Mouse (Mus musculus) hindbrain, postnatal 0 days (tissue): ENCODE data around the gene Hivep2. TPM values are rescaled to one million over a fixed set of nuclear protein-coding genes. Genes with fewer than 3 reads are reported as not detected.

ENCODE experiments used
- ATAC-seq: fragments of 200-750 bp; cut with Nextera tagmentation; 2 replicates; pipeline ENCODE4 v1.8.0; 2017; ENCODE audit warnings: mild to moderate bottlenecking, moderate TSS enrichment, moderate library complexity
- DNase-seq: peaks from one replicate; pipeline ENCODE4 v3.0.0-alpha.2; 2015; ENCODE audit warnings: low spot score
- H3K27ac ChIP-seq: fragments of 300-500 bp; sonication (generic); 2 replicates; pipeline ENCODE4 v1.5.1; 2014; ENCODE audit warnings: mild to moderate bottlenecking
- H3K27me3 ChIP-seq: fragments of 300-500 bp; sonication (generic); 2 replicates; pipeline ENCODE4 v1.6.1; 2014; ENCODE audit warnings: low read length, mixed read lengths; ENCODE audit not compliant: insufficient read depth
- H3K36me3 ChIP-seq: fragments of 300-500 bp; sonication (generic); 2 replicates; pipeline ENCODE4 v1.6.1; 2014; ENCODE audit warnings: low read length, mixed read lengths; ENCODE audit not compliant: insufficient read depth
- H3K4me1 ChIP-seq: fragments of 300-500 bp; sonication (generic); 2 replicates; pipeline ENCODE4 v1.6.1; 2014; ENCODE audit warnings: antibody characterized with exemption, low read length, mixed read lengths; ENCODE audit not compliant: insufficient read depth
- H3K4me2 ChIP-seq: fragments of 300-500 bp; sonication (generic); 2 replicates; pipeline ENCODE4 v1.6.1; 2014; ENCODE audit warnings: low read depth, mild to moderate bottlenecking, low read length, moderate library complexity, mixed read lengths
- H3K4me3 ChIP-seq: fragments of 300-500 bp; sonication (generic); 2 replicates; pipeline ENCODE4 v1.5.1; 2014; ENCODE audit warnings: low read length
- H3K9ac ChIP-seq: fragments of 300-500 bp; sonication (generic); replicated peaks from 2 replicates; pipeline ENCODE4 v1.6.1; 2014; ENCODE audit warnings: mild to moderate bottlenecking, low read length, moderate library complexity, mixed read lengths
- H3K9me3 ChIP-seq: fragments of 300-500 bp; sonication (generic); 2 replicates; pipeline ENCODE4 v1.6.1; 2016; ENCODE audit warnings: low read length, mixed read lengths
- CTCF ChIP-seq: IDR thresholded peaks from 2 replicates; pipeline ENCODE4 v1.5.1; 2016; ENCODE audit warnings: antibody characterized with exemption, control low read depth, low read depth
- WGBS: fragments of 180-500 bp; shearing (Covaris S2); extraction: QIAGEN DNeasy Blood & Tissue Kit; methylation state at CpG from one replicate; pipeline ENCODE4 v1.1.7; 2014; 5-methylcytosine and 5-hydroxymethylcytosine counted together
- polyA plus RNA-seq: library from polyadenylated mRNA; unstranded; fragments of >200 nt; fragmentation: Nextera tagmentation; extraction: Ambion mirVana; gene quantifications from 2 replicates; pipeline ENCODE4 v1.2.1, GENCODE M21; 2015
- total RNA-seq: library from RNA; depleted of rRNA; stranded (reverse); fragments of >200 nt; gene quantifications from 2 replicates; pipeline ENCODE4 v1.2.3, GENCODE M21; 2014

Hivep2 gene
- total and polyA plus RNA-seq, 2 experiments from 2014 or later: 13.6 to 43.5 TPM

DNA sequence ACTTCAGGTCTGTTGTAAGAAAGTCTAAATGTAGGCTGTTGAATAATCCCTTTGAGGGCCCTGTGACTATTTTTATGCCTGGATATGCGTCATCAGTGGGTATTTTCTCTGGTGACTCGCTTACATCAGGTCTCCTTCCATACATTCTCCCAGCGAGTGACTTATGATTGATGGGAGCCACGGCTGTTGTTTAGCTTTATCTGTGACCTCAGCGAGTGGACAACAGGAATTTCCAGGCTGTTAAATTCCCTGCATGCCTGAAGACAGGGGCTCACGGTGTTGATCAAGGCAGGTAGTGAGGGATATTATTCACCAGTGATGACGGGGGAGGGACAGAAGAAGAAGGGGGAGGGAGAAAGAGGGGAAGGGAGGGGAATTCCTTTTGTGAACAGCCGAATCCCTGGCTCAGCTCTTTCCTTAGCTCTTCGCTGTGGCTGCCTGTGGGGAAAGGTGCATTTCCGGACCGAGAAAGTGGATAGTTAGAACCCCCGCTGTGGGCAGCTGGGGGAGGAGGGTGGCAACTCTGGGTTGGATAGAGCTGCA, 52.0 kb downstream of the Hivep2 start:
- Histone ChIP-seq H3K27ac (peak overlapping the region; percentile 36; the same call in 1 of the 2 replicates), H3K4me2 (peak overlapping the region; percentile 55), H3K9me3 (no peaks in the 10 kb centered on the region), H3K4me3 (peak overlapping the region; percentile 33), H3K9ac (0 out of 2 replicates have a peak overlapping the region, but pooled peaks have one; percentile 19), H3K27me3 (no peaks in the 10 kb centered on the region), H3K36me3 (no peaks in the 10 kb centered on the region), H3K4me1 (peaks cover 11% of the 10 kb centered on the region)
- 6% methylated on average over 12 of the region's 12 CpGs for WGBS
- peak; percentile 70; the same call in 1 of the 2 replicates for ATAC-seq
- TF ChIP-seq CTCF: no peak
- peak; percentile 53 for DNase-seq

DNA sequence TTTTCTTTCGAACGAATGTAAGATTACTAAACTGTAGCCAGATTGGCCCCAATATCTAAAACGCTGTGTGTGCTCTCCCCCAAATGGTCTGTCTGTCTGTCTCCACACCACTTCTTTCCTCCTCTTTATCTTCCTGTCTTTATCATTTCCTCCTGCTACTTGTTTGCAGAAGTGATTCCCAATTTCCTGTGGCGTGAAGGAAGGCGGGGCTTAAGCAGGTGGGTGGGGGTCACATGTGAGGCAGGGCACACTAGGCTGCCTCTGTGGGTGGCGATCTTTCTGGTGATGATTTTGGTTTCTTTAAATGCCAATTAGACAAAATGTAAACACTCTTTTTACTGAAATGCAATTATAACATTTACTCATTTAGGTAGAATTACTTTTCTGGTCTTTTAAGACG, 52.8 kb downstream of the Hivep2 start:
- H3K4me3 ChIP-seq: peak overlapping the region; percentile 33
- H3K27me3 ChIP-seq: no peaks in the 10 kb centered on the region
- no peak for DNase-seq
- no peak for ATAC-seq
- H3K4me2 ChIP-seq: peak overlapping the region; percentile 55
- no peak overlapping the region for H3K27ac ChIP-seq
- no peaks in the 10 kb centered on the region for H3K9me3 ChIP-seq
- H3K36me3 ChIP-seq: no peaks in the 10 kb centered on the region
- WGBS: 49% methylated on average over 7 of the region's 7 CpGs
- H3K9ac ChIP-seq: no peak overlapping the region
- TF ChIP-seq CTCF: no peak
- peaks cover 11% of the 10 kb centered on the region for H3K4me1 ChIP-seq

DNA sequence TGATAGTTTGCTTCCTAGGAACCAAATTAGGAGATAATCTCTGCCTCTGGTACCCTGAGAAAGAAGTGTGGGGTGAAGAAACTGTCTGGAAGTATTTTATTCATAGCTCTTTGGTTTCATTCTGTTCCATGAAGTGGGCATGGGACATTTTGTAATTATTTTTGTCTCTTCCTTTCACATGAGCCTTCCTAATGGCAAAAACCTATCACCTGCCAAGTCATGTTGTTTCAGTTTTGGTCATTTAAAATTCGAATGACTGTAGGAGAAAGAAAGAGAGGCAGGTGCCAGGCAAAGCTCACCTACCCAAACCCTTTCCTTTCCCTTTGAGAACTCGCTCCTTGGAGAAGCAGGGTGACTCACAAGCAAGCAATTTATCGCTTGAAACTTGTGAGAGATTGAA, 53.3 kb downstream of the Hivep2 start:
- H3K4me2 ChIP-seq: no peak overlapping the region
- no peak for TF ChIP-seq CTCF
- no peak overlapping the region for H3K4me3 ChIP-seq
- H3K36me3 ChIP-seq: no peaks in the 10 kb centered on the region
- 63% methylated on average over 3 of the region's 3 CpGs for WGBS
- no peaks in the 10 kb centered on the region for H3K27me3 ChIP-seq
- no peaks in the 10 kb centered on the region for H3K9me3 ChIP-seq
- H3K4me1 ChIP-seq: peaks cover 11% of the 10 kb centered on the region
- DNase-seq (no peak), ATAC-seq (no peak)
- H3K9ac ChIP-seq: no peak overlapping the region
- H3K27ac ChIP-seq: no peak overlapping the region

DNA sequence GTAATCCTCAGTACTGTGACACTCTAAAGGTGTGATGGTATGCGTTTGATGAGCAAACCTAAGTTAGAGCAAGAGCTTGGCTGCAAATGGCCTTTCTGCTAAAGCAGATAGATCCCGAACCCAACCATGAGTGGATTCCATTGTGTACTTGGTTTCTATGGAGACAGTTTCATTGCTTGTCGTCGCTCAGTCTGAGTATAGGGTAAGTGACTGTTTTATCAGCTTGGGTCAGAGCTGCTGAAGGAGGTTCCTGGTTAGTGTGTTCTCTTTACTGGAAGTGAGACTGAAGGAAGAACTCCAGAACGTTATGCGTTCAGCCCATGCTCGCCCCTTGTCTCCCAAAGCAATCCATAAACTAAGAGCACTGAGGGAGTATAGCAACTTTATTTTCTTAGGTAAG, 54.4 kb downstream of the Hivep2 start:
- no peak overlapping the region for H3K9ac ChIP-seq
- no peak overlapping the region for H3K4me3 ChIP-seq
- no peak for ATAC-seq
- no peak overlapping the region for H3K4me2 ChIP-seq
- DNase-seq: no peak
- no peaks in the 10 kb centered on the region for H3K9me3 ChIP-seq
- 46% methylated on average over 7 of the region's 7 CpGs for WGBS
- no peaks in the 10 kb centered on the region for H3K36me3 ChIP-seq
- no peaks in the 10 kb centered on the region for H3K27me3 ChIP-seq
- H3K27ac ChIP-seq: no peak overlapping the region
- no peak for TF ChIP-seq CTCF
- peaks cover 11% of the 10 kb centered on the region for H3K4me1 ChIP-seq

DNA sequence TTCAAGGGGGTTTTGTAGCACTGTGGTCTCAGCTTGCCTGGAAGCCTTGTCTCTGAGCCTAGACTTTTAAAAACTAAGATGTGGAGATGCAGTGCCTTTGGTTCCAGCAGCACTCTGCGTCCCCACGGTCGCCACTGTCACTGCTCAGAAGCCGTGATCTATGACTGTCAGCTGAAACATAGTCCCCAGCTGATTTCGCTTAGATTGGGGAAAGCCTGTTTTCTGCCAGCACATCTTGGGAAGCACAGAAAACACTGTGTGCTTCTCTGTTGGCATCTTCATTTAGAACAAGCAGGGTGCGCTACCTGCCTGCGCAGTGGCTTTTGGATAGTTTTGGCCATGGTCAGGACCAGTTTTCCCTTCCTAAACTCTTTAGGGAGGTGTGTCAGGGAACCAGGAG, 59.1 kb downstream of the Hivep2 start:
- Histone ChIP-seq H3K36me3 (no peaks in the 10 kb centered on the region), H3K4me3 (no peak overlapping the region), H3K4me1 (peaks cover 6% of the 10 kb centered on the region; the same call in 1 of the 2 replicates), H3K9me3 (no peaks in the 10 kb centered on the region), H3K4me2 (no peak overlapping the region), H3K27me3 (no peaks in the 10 kb centered on the region), H3K9ac (no peak overlapping the region), H3K27ac (no peak overlapping the region)
- ATAC-seq: no peak
- DNase-seq: no peak
- TF ChIP-seq CTCF: no peak
- WGBS: 84% methylated on average over 7 of the region's 7 CpGs

DNA sequence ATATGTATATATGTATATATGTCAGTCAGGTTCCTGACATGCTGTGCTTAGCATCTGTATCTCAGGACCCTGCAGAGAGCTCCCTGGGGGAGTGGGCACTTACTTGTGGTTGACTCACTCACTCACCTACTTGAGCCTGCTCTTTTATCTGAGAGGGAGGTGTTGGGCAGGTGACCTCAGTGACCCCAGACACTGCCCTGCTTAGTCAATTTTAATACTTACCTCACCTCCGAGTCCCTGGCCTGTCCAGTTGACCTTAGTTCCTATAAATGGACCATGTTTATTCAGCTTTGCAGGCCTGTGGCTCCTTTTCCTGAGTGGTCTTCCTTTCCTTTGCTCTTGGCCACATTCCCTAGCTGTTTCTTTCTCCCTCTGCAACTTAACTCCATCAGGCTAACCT, 61.9 kb downstream of the Hivep2 start:
- no peaks in the 10 kb centered on the region for H3K9me3 ChIP-seq
- 65% methylated on average over 1 of the region's 1 CpGs for WGBS
- TF ChIP-seq CTCF: no peak

DNA sequence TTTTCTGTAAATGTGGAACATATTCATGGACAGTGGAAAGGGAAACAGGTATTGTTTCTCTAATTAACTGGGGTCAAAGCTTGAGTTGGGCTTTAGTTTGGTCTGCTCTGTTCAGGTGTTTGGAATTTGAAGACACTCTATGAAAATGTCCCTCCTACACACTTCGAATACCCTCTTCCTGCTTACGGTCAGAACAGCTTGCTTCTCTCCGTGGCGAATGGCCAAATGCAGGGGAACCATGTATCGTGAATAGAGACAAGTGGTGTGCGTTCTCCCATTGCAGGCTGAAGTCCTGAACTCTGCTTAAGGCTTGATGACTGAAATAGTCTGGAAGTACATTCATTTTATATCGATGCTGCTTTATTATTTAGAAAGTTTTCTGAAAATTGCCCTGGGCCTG, 63.1 kb downstream of the Hivep2 start:
- Histone ChIP-seq H3K27me3 (no peaks in the 10 kb centered on the region), H3K36me3 (no peaks in the 10 kb centered on the region), H3K9me3 (no peaks in the 10 kb centered on the region), H3K4me2 (no peak overlapping the region), H3K27ac (no peak overlapping the region), H3K4me1 (no peaks in the 10 kb centered on the region), H3K9ac (no peak overlapping the region), H3K4me3 (no peak overlapping the region)
- 80% methylated on average over 7 of the region's 7 CpGs for WGBS
- ATAC-seq (no peak), DNase-seq (no peak)
- TF ChIP-seq CTCF: no peak

More for the DNA sequence above, 61.9 kb downstream of the Hivep2 start:
- no peak overlapping the region for H3K27ac ChIP-seq
- DNase-seq (no peak), ATAC-seq (no peak)
- H3K4me1 ChIP-seq: no peaks in the 10 kb centered on the region
- no peak overlapping the region for H3K4me3 ChIP-seq
- no peaks in the 10 kb centered on the region for H3K36me3 ChIP-seq
- H3K27me3 ChIP-seq: no peaks in the 10 kb centered on the region
- H3K4me2 ChIP-seq: no peak overlapping the region
- no peak overlapping the region for H3K9ac ChIP-seq
